Mouse (Mus musculus) C2C12 (cell line): ENCODE measurements at regions not wholly inside any gene's neighbourhood (a gene's known extent, or its start where the extent isn't known, plus 50 kb on each side); places are given as distances from the start of the nearest gene placed in this dataset.

Experiments used
- CEBPB ChIP-seq: IDR thresholded peaks from one replicate; pipeline ENCODE4 v1.6.1; 2011; ENCODE audit warnings: low read depth, mild to moderate bottlenecking, control low read depth, moderate library complexity
- CTCF ChIP-seq: IDR thresholded peaks from one replicate; pipeline ENCODE4 v1.5.1; 2011; ENCODE audit not compliant: control insufficient read depth, insufficient read depth, insufficient read length
- FOSL1 ChIP-seq: IDR thresholded peaks from one replicate; pipeline ENCODE4 v1.8.0; 2011; ENCODE audit warnings: mild to moderate bottlenecking, low read length; ENCODE audit not compliant: poor library complexity, insufficient read depth, severe bottlenecking
- MAX ChIP-seq: IDR thresholded peaks from one replicate; pipeline ENCODE4 v1.6.1; 2011; ENCODE audit warnings: mild to moderate bottlenecking, control low read depth
- MYOD1 ChIP-seq: IDR thresholded peaks from one replicate; pipeline ENCODE4 v1.6.1; 2011; ENCODE audit warnings: low read depth; ENCODE audit not compliant: control insufficient read depth, insufficient read length
- MYOG ChIP-seq: IDR thresholded peaks from one replicate; pipeline ENCODE4 v1.6.1; 2011; ENCODE audit not compliant: control insufficient read depth, insufficient read length; ENCODE audit errors: extremely low read depth
- USF1 ChIP-seq: IDR thresholded peaks from one replicate; pipeline ENCODE4 v1.6.1; 2011; ENCODE audit warnings: low read depth, mild to moderate bottlenecking, control low read depth, moderate library complexity

GRCm38 (mm10) chr3:27773176-27773575 lies 62.1 kb upstream of the Fndc3b start:
- TF ChIP-seq CTCF (no peak), CEBPB (no peak), MAX (no peak), MYOD1 (no peak), MYOG (no peak), USF1 (no peak), FOSL1 (no peak)
